Mouse (Mus musculus): Measurements from ENCODE around the gene Vasp. TPM values are rescaled to one million over a fixed set of nuclear protein-coding genes. Genes with fewer than 3 reads are reported as not detected.

Vasp gene
- total RNA-seq, 1 experiment, result 92.5 TPM

GRCm38 (mm10) chr7:19239986-19240385 lies 31.6 kb downstream of the Vasp start:
- Histone ChIP-seq H3K4me3 (ENCODE audit: insufficient read depth in 1 of 2, low read depth in 1 of 2, low read length in 2 of 2, poor library complexity in 1 of 2, severe bottlenecking in 1 of 2) (no peak overlapping the region), H3K9me3 (ENCODE audit: control insufficient read depth, insufficient read depth, low read depth, low read length) (no peaks in the 10 kb centered on the region), H3K4me1 (ENCODE audit: control insufficient read depth in 2 of 2, insufficient read depth in 2 of 2, low read length in 2 of 2, poor library complexity in 1 of 2) (peaks cover 4 to 21% of the 10 kb centered on the region in 2 experiments; a peak in 3 of 4 replicates), H3K9ac (ENCODE audit: insufficient read depth, low read depth, low read length, poor library complexity, severe bottlenecking) (no peak overlapping the region), H3K27ac (ENCODE audit: insufficient read depth, low read depth, low read length, poor library complexity, severe bottlenecking) (peak overlapping the region; percentile 60; the same call in 1 of the 2 replicates), H3K36me3 (ENCODE audit: control insufficient read depth, insufficient read depth, low read length, poor library complexity, severe bottlenecking) (peaks cover 4% of the 10 kb centered on the region; the same call in 1 of the 2 replicates)
- no peak for TF ChIP-seq MAFK (IDR thresholded peaks at IDR 0.05; ENCODE audit: insufficient read depth, low read depth, low read length)
- no peak for TF ChIP-seq HCFC1 (IDR thresholded peaks at IDR 0.05; ENCODE audit: borderline replicate concordance, insufficient read depth, low read length)
- TF ChIP-seq ZC3H11A (IDR thresholded peaks at IDR 0.05; ENCODE audit: borderline replicate concordance, low read depth, low read length), result no peak
- TF ChIP-seq CHD2 (IDR thresholded peaks at IDR 0.05; ENCODE audit: low read depth, low read length), result no peak
- TF ChIP-seq ZNF384 (IDR thresholded peaks at IDR 0.05; ENCODE audit: low read depth, low read length), result no peak
- in situ Hi-C loops (cut with MboI; ENCODE audit: low sequenced_read_pairs in 2 of 2, unreplicated experiment in 2 of 2), result no loop called here
- DNase-seq (ENCODE audit: low read depth, low spot score), result no peak

DNA sequence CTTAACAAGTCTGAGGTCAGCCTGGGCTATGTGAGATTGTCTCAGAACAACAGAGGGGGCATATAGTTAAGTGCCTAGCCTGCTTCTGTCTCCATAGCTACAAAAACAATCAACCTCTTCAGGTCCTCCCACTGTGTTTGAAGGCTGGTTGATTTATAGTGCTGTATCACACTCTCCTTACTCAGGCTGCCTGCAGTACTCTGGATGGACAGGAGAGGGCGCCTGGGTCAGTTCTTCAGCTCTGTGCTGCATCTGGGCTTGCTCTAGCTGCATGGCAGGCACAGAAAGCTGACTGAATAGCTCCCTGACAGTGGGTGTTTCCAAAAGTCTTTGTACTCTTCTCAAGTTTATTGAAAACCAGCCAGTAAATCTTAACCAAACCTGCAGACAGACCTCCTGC lies 32.2 kb downstream of the Vasp start:
- Histone ChIP-seq H3K4me3 (ENCODE audit: insufficient read depth in 1 of 2, low read depth in 1 of 2, low read length in 2 of 2, poor library complexity in 1 of 2, severe bottlenecking in 1 of 2) (no peak overlapping the region), H3K4me1 (ENCODE audit: control insufficient read depth in 2 of 2, insufficient read depth in 2 of 2, low read length in 2 of 2, poor library complexity in 1 of 2) (peaks cover 4 to 17% of the 10 kb centered on the region in 2 experiments; a peak in 3 of 4 replicates), H3K9me3 (ENCODE audit: control insufficient read depth, insufficient read depth, low read depth, low read length) (no peaks in the 10 kb centered on the region), H3K9ac (ENCODE audit: insufficient read depth, low read depth, low read length, poor library complexity, severe bottlenecking) (no peak overlapping the region), H3K36me3 (ENCODE audit: control insufficient read depth, insufficient read depth, low read length, poor library complexity, severe bottlenecking) (no peaks in the 10 kb centered on the region), H3K27ac (ENCODE audit: insufficient read depth, low read depth, low read length, poor library complexity, severe bottlenecking) (no peak overlapping the region; the same call in 1 of the 2 replicates)
- TF ChIP-seq ZNF384 (IDR thresholded peaks at IDR 0.05; ENCODE audit: low read depth, low read length), result no peak
- no peak for TF ChIP-seq CHD2 (IDR thresholded peaks at IDR 0.05; ENCODE audit: low read depth, low read length)
- TF ChIP-seq ZC3H11A (IDR thresholded peaks at IDR 0.05; ENCODE audit: borderline replicate concordance, low read depth, low read length), result peak; percentile 43; the same call in 1 of the 2 replicates
- in situ Hi-C loops (cut with MboI; ENCODE audit: low sequenced_read_pairs in 2 of 2, unreplicated experiment in 2 of 2), result no loop called here
- peak; percentile 86 for DNase-seq (ENCODE audit: low read depth, low spot score)

DNA sequence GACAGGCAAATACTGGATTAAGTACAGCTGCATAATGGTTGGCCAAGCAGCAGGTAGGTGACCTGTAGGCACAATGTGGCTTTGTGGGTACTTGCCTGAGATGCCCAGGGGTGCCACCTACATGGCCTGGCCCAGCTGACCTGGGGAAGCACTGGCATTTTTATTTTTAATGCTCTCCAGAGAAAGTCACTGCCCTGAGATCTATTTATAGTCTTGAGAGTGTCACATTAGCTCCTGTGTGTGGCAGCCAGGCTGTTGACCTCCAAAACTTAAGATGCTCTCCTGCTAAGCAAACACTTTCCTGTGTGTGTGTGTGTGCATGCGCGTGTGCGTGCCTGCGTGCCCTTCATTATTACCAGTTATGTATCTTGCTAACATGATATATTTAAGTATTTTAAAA lies 33.3 kb downstream of the Vasp start:
- Histone ChIP-seq H3K9ac (ENCODE audit: insufficient read depth, low read depth, low read length, poor library complexity, severe bottlenecking) (no peak overlapping the region), H3K36me3 (ENCODE audit: control insufficient read depth, insufficient read depth, low read length, poor library complexity, severe bottlenecking) (no peaks in the 10 kb centered on the region), H3K4me3 (ENCODE audit: insufficient read depth in 1 of 2, low read depth in 1 of 2, low read length in 2 of 2, poor library complexity in 1 of 2, severe bottlenecking in 1 of 2) (no peak overlapping the region), H3K27ac (ENCODE audit: insufficient read depth, low read depth, low read length, poor library complexity, severe bottlenecking) (no peak overlapping the region), H3K4me1 (ENCODE audit: control insufficient read depth in 2 of 2, insufficient read depth in 2 of 2, low read length in 2 of 2, poor library complexity in 1 of 2) (peaks cover 4 to 12% of the 10 kb centered on the region in 2 experiments; a peak in 3 of 4 replicates), H3K9me3 (ENCODE audit: control insufficient read depth, insufficient read depth, low read depth, low read length) (no peaks in the 10 kb centered on the region)
- TF ChIP-seq MAFK (IDR thresholded peaks at IDR 0.05; ENCODE audit: insufficient read depth, low read depth, low read length) (no peak), CHD2 (IDR thresholded peaks at IDR 0.05; ENCODE audit: low read depth, low read length) (no peak), HCFC1 (IDR thresholded peaks at IDR 0.05; ENCODE audit: borderline replicate concordance, insufficient read depth, low read length) (no peak), ZNF384 (IDR thresholded peaks at IDR 0.05; ENCODE audit: low read depth, low read length) (no peak), ZC3H11A (IDR thresholded peaks at IDR 0.05; ENCODE audit: borderline replicate concordance, low read depth, low read length) (no peak)
- in situ Hi-C loops (cut with MboI; ENCODE audit: low sequenced_read_pairs in 2 of 2, unreplicated experiment in 2 of 2), result no loop called here
- DNase-seq (ENCODE audit: low read depth, low spot score), result no peak

GRCm38 (mm10) chr7:19236411-19236810 lies 35.2 kb downstream of the Vasp start:
- Histone ChIP-seq H3K4me1 (ENCODE audit: control insufficient read depth in 2 of 2, insufficient read depth in 2 of 2, low read length in 2 of 2, poor library complexity in 1 of 2) (peaks cover 4 to 12% of the 10 kb centered on the region in 2 experiments; a peak in 3 of 4 replicates), H3K36me3 (ENCODE audit: control insufficient read depth, insufficient read depth, low read length, poor library complexity, severe bottlenecking) (no peaks in the 10 kb centered on the region), H3K9ac (ENCODE audit: insufficient read depth, low read depth, low read length, poor library complexity, severe bottlenecking) (no peak overlapping the region), H3K9me3 (ENCODE audit: control insufficient read depth, insufficient read depth, low read depth, low read length) (no peaks in the 10 kb centered on the region), H3K27ac (ENCODE audit: insufficient read depth, low read depth, low read length, poor library complexity, severe bottlenecking) (no peak overlapping the region), H3K4me3 (ENCODE audit: insufficient read depth in 1 of 2, low read depth in 1 of 2, low read length in 2 of 2, poor library complexity in 1 of 2, severe bottlenecking in 1 of 2) (no peak overlapping the region)
- in situ Hi-C loops (cut with MboI; ENCODE audit: low sequenced_read_pairs in 2 of 2, unreplicated experiment in 2 of 2), result no loop called here
- no peak for DNase-seq (ENCODE audit: low read depth, low spot score)
- no peak for TF ChIP-seq HCFC1 (IDR thresholded peaks at IDR 0.05; ENCODE audit: borderline replicate concordance, insufficient read depth, low read length)
- TF ChIP-seq MAFK (IDR thresholded peaks at IDR 0.05; ENCODE audit: insufficient read depth, low read depth, low read length), result no peak
- no peak for TF ChIP-seq ZNF384 (IDR thresholded peaks at IDR 0.05; ENCODE audit: low read depth, low read length)
- TF ChIP-seq ZC3H11A (IDR thresholded peaks at IDR 0.05; ENCODE audit: borderline replicate concordance, low read depth, low read length), result no peak
- no peak for TF ChIP-seq CHD2 (IDR thresholded peaks at IDR 0.05; ENCODE audit: low read depth, low read length)

Measured in ES-E14 (cell line).